Mouse (Mus musculus) gastrocnemius, postnatal 14 days (tissue): ENCODE measurements at regions not wholly inside any gene's neighbourhood (a gene's known extent, or its start where the extent isn't known, plus 50 kb on each side); places are given as distances from the start of the nearest gene placed in this dataset.

Source experiments
- DNase-seq: peaks from one replicate; pipeline ENCODE4 v3.0.0; 2021; ENCODE audit warnings: mixed read lengths
- intact Hi-C: fragments of 180-260 bp; cut with DNase I; formaldehyde crosslinking; loops from one replicate; pipeline ENCODE4 v1.15.1; 2025; ENCODE audit warnings: low total_unique reads
- microRNA-seq, 2 experiments: library from miRNA; unstranded; fragments of <30 nt; microRNA quantifications; one replicate each; pipeline ENCODE4 v1.2.0; 2021

DNA sequence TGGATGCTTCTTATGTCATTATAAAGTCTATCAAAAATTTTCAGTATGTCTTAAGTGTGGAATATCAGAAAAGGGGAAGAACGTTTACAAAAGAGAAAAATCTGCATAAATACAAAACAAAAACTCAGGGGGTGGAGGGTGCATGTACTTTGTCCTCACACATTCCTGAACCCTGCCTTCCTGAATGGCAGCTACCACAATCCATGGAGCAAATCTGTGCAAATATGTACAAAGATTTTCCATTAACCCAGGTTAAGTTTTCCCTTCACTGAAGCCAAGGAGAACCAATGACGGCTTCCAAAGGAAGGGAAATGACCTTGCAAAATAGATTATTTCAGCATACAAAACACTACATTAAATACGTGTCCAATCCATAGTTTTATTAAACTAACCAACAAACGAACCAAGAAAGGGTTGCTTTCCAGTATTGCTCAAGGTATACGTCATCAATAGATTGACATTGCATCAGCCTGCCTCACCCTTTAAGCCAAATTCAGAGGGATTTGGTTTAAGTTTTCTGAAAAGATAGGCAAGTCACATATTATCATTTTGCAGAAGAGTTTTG lies 61.4 kb upstream of the 4933415F23Rik start:
- intact Hi-C loops, result no loop called here
- DNase-seq, result no peak

- DNase-seq, result no peak
- intact Hi-C loops, result no loop called here
Measured at GRCm38 (mm10) chr1:23162766-23163165, 60.7 kb upstream of the 4933415F23Rik start.

Small RNA genes lying in the stretch of these regions (microRNA-seq; reads per million reads assigned to microRNA genes)
- gene Mir30a (9,711 to 12,341 reads per million in 2 experiments), gene Mir30c-2 (131 to 142 reads per million in 2 experiments)
